Mouse (Mus musculus): ENCODE data around the gene Grm1.
"Not testable (repeated sequence)": the region's sequence is repeated elsewhere in the genome, so short reads cannot be mapped to it uniquely, and the experiment has no call there.

Grm1 gene

GRCm38 (mm10) chr10:11081611-11082398, at the start of gene Grm1:
TSS of gene Grm1 (minus strand) at chr10:11082356.
- DNase-seq (ENCODE audit: low spot score): peak; percentile 7

GRCm38 (mm10) chr10:11121781-11122180, 39.6 kb upstream of the Grm1 start:
- DNase-seq (ENCODE audit: low spot score): no peak

- no peak for DNase-seq (ENCODE audit: low spot score)
Observed at GRCm38 (mm10) chr10:11098475-11099044, 16.4 kb upstream of the Grm1 start.

- no peak for DNase-seq (ENCODE audit: low spot score)
Observed at GRCm38 (mm10) chr10:11086348-11086747, 4.2 kb upstream of the Grm1 start.

GRCm38 (mm10) chr10:11080725-11081610, 1.2 kb downstream of the Grm1 start:
- DNase-seq (ENCODE audit: low spot score): no peak

GRCm38 (mm10) chr10:11080013-11080724, 2.0 kb downstream of the Grm1 start:
- DNase-seq (ENCODE audit: low spot score): no peak

- DNase-seq (ENCODE audit: low spot score): no peak
Observed at GRCm38 (mm10) chr10:11079506-11079905, 2.6 kb downstream of the Grm1 start.

GRCm38 (mm10) chr10:11065136-11065535, 17.0 kb downstream of the Grm1 start:
- no peak for DNase-seq (ENCODE audit: low spot score)

- no peak for DNase-seq (ENCODE audit: low spot score)
Observed at GRCm38 (mm10) chr10:11061318-11062071, 20.7 kb downstream of the Grm1 start.

GRCm38 (mm10) chr10:11049361-11049760, 32.8 kb downstream of the Grm1 start:
- no peak for DNase-seq (ENCODE audit: low spot score)

- not testable (repeated sequence) for DNase-seq (ENCODE audit: low spot score)
Observed at GRCm38 (mm10) chr10:11045421-11045820, 36.7 kb downstream of the Grm1 start.

GRCm38 (mm10) chr10:11044455-11045106, 37.6 kb downstream of the Grm1 start:
- DNase-seq (ENCODE audit: low spot score): no peak

GRCm38 (mm10) chr10:11039323-11039722, 42.8 kb downstream of the Grm1 start:
- DNase-seq (ENCODE audit: low spot score): no peak

- DNase-seq (ENCODE audit: low spot score): no peak
Observed at GRCm38 (mm10) chr10:11032221-11032620, 49.9 kb downstream of the Grm1 start.

GRCm38 (mm10) chr10:11025764-11026518, 56.2 kb downstream of the Grm1 start:
- no peak for DNase-seq (ENCODE audit: low spot score)

GRCm38 (mm10) chr10:11018970-11019531, 63.1 kb downstream of the Grm1 start:
- no peak for DNase-seq (ENCODE audit: low spot score)

- no peak for DNase-seq (ENCODE audit: low spot score)
Observed at GRCm38 (mm10) chr10:11013653-11014052, 68.5 kb downstream of the Grm1 start.

GRCm38 (mm10) chr10:10996766-10997165, 85.4 kb downstream of the Grm1 start:
- no peak for DNase-seq (ENCODE audit: low spot score)

- DNase-seq (ENCODE audit: low spot score): no peak
Observed at GRCm38 (mm10) chr10:10991708-10992107, 90.4 kb downstream of the Grm1 start.

GRCm38 (mm10) chr10:10971311-10971710, 110.8 kb downstream of the Grm1 start:
- no peak for DNase-seq (ENCODE audit: low spot score)

Measured in ovary, postnatal 14 days (tissue).